Comparison of ENCODE assay signal across 8 mouse cellular contexts in genomic region chr10:120417488-120418118, GRCm38 (mm10). TPM values are rescaled to one million over a fixed set of nuclear protein-coding genes. Genes with fewer than 3 reads are reported as not detected.
DNase-seq lines count a peak whose midpoint lies in the region; ATAC-seq lines count a peak whose summit lies in the region.

No protein-coding gene starts in this region.

- peak; percentile 13; the same call in 1 of the 2 replicates for ATAC-seq in embryonic facial prominence, embryonic 14.5 days (ENCODE audit: low read depth)
- peak; percentile 64 for ATAC-seq in kidney, embryonic 15.5 days (replicated peaks; ENCODE audit: low FRiP score)
- peak; percentile 83 for ATAC-seq in midbrain, embryonic 12.5 days (ENCODE audit: low FRiP score, low read depth)
- no peak for ATAC-seq in megakaryocyte progenitor cell, adult 5-6 weeks (replicated peaks; ENCODE audit: poor library complexity)

- WGBS in embryonic facial prominence, embryonic 14.5 days, result 13% methylated on average over 7 of the region's 7 CpGs
- 7% methylated on average over 7 of the region's 7 CpGs for whole genome bisulfite sequencing in kidney, embryonic 15.5 days
- 2% methylated on average over 7 of the region's 7 CpGs for WGBS in midbrain, embryonic 12.5 days

- H3K4me1 ChIP-seq in embryonic facial prominence, embryonic 14.5 days (ENCODE audit: control insufficient read depth, insufficient read depth, low read length), result peaks cover 44% of the 10 kb centered on the region
- peaks cover 88% of the 10 kb centered on the region for H3K4me1 ChIP-seq in kidney, embryonic 15.5 days
- H3K4me1 ChIP-seq in midbrain, embryonic 12.5 days, result peaks cover 72% of the 10 kb centered on the region

- 0 out of 2 replicates have a peak overlapping the region, but pooled peaks have one; percentile 23 for H3K9ac ChIP-seq in embryonic facial prominence, embryonic 14.5 days (ENCODE audit: low read depth, low read length)
- H3K9ac ChIP-seq in kidney, embryonic 15.5 days, result no peak overlapping the region
- peak overlapping the region; percentile 17 for H3K9ac ChIP-seq in midbrain, embryonic 12.5 days (replicated peaks)

- peak overlapping the region; percentile 21; the same call in 1 of the 2 replicates for H3K4me2 ChIP-seq in embryonic facial prominence, embryonic 14.5 days (ENCODE audit: low read depth, low read length)
- H3K4me2 ChIP-seq in kidney, embryonic 15.5 days, result peak overlapping the region; percentile 47
- peak overlapping the region; percentile 37 for H3K4me2 ChIP-seq in midbrain, embryonic 12.5 days (replicated peaks)

- H3K4me3 ChIP-seq in embryonic facial prominence, embryonic 14.5 days (ENCODE audit: low read depth, low read length), result no peak overlapping the region
- H3K4me3 ChIP-seq in kidney, embryonic 15.5 days (replicated peaks), result peak overlapping the region; percentile 14; the same call in 1 of the 2 replicates
- peak overlapping the region; percentile 7; the same call in 1 of the 2 replicates for H3K4me3 ChIP-seq in midbrain, embryonic 12.5 days

- 0 out of 2 replicates have a peak, but pooled peaks cover 15% of the 10 kb centered on the region for H3K36me3 ChIP-seq in embryonic facial prominence, embryonic 14.5 days (ENCODE audit: control insufficient read depth, insufficient read depth, low read length)
- peaks cover 25% of the 10 kb centered on the region for H3K36me3 ChIP-seq in kidney, embryonic 15.5 days
- H3K36me3 ChIP-seq in midbrain, embryonic 12.5 days, result no peaks in the 10 kb centered on the region

- DNase-seq in embryo, embryonic 11 days, result peak; percentile 67
- peak; percentile 39 for DNase-seq in embryonic facial prominence, embryonic 14.5 days (ENCODE audit: low spot score)
- DNase-seq in gastrocnemius, adult 8-10 months (ENCODE audit: low spot score in 2 of 2), result no peak
- DNase-seq in layer of hippocampus, postnatal 36 days, result no peak
- DNase-seq in ovary, postnatal 36 days (ENCODE audit: low spot score), result no peak

- no peaks in the 10 kb centered on the region for H3K27me3 ChIP-seq in embryonic facial prominence, embryonic 14.5 days (replicated peaks; ENCODE audit: control insufficient read depth, insufficient read depth, low read length)
- no peaks in the 10 kb centered on the region for H3K27me3 ChIP-seq in kidney, embryonic 15.5 days
- H3K27me3 ChIP-seq in midbrain, embryonic 12.5 days, result no peaks in the 10 kb centered on the region

- H3K27ac ChIP-seq in embryonic facial prominence, embryonic 14.5 days (replicated peaks; ENCODE audit: low read depth, low read length), result peak overlapping the region; percentile 80
- peak overlapping the region; percentile 95 for H3K27ac ChIP-seq in kidney, embryonic 15.5 days
- H3K27ac ChIP-seq in midbrain, embryonic 12.5 days (replicated peaks), result peak overlapping the region; percentile 81

- H3K9me3 ChIP-seq in embryonic facial prominence, embryonic 14.5 days (ENCODE audit: control insufficient read depth, low read length), result no peaks in the 10 kb centered on the region
- no peaks in the 10 kb centered on the region for H3K9me3 ChIP-seq in kidney, embryonic 15.5 days (replicated peaks)
- no peaks in the 10 kb centered on the region for H3K9me3 ChIP-seq in midbrain, embryonic 12.5 days

RNA-seq across cellular contexts. Expression of gene Hmga2, which starts 58.7 kb away (rescaled TPM):
- 11.1 and 18.0 TPM in 2 replicates for polyA plus RNA-seq in embryonic facial prominence, embryonic 14.5 days (2014; fragmentation: Nextera tagmentation; extraction: Ambion mirVana)
- 28.3 and 30.3 TPM in 2 replicates for polyA plus RNA-seq in kidney, embryonic 15.5 days (2015; fragmentation: Nextera tagmentation; extraction: Ambion mirVana)
- 12.4 and 14.4 TPM in 2 replicates for polyA plus RNA-seq in midbrain, embryonic 12.5 days (2016; fragmentation: Nextera tagmentation; extraction: Ambion mirVana)
- total RNA-seq in gastrocnemius, adult 8-10 months (2022), result under 1 TPM in 3 of 4 experiments, not detected in 1; 0.07 to 0.17 (median 0.08) TPM
- total RNA-seq in layer of hippocampus, postnatal 36 days (2021), result under 1 TPM; 0.12 to 0.35 TPM
- total RNA-seq in megakaryocyte progenitor cell, adult 5-6 weeks (2015), result 2.9 and 4.3 TPM in 2 replicates
- 0.50 and 1.4 TPM in 2 replicates for total RNA-seq in megakaryocyte progenitor cell, adult 5-6 weeks (2017)

Comparison
In these comparisons a context has a peak if more than half of its experiments do, and no peak if none do; other contexts are left out.
1. DNase-seq: peak in embryo, embryonic 11 days (single experiment) and embryonic facial prominence, embryonic 14.5 days (single experiment); none in gastrocnemius, adult 8-10 months (0 of 2), layer of hippocampus, postnatal 36 days (0 of 2) and ovary, postnatal 36 days (single experiment).
2. Peak in every context shown above with its lines, with median percentiles within 50 percentile points of each other: H3K27ac ChIP-seq and H3K4me2 ChIP-seq.